ENCODE assay signal across 9 mouse cellular contexts in the genomic region with DNA sequence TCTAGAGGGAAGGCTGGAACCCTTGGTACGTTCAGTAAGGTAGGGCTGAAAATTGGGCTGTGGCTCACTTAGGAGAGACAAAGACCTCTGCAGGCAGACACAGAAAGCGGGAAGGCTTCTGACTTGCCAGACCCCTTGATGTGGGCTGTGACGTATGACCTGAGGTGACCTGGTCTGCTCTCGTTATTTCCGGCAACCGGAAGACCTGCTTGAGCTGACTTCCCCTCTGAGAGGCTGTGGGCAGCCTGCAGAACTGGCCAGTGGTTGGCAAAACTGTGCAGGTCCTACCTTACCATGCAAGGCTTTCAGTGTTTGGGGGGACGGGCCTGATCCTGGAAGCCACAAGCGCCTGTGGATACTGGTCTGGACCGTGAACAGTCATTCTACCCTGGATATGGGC. TPM values are rescaled to one million over a fixed set of nuclear protein-coding genes. Genes with fewer than 3 reads are reported as not detected.
A peak's percentile ranks its signal among the peaks of the same experiment; 100 is the strongest.
DNase-seq lines count a peak whose midpoint lies in the region; ATAC-seq and TF ChIP-seq lines count a peak whose summit lies in the region.
"Had no signal": no experiment of that assay in that cellular context is flagged by ENCODE, and none has a peak within 500 bp of the region (broad histone marks: within the 10 kb centered on the region; RNA-seq: fewer than 3 reads in every experiment).

No protein-coding gene starts in this region.

- no peak for ATAC-seq in liver, embryonic 11.5 days (replicated peaks; ENCODE audit: low FRiP score)
- no peak for ATAC-seq in liver, embryonic 13.5 days (ENCODE audit: low read depth)
- ATAC-seq in stomach, embryonic 14.5 days (ENCODE audit: insufficient number of reproducible peaks, insufficient read depth, low FRiP score, low read depth) = no peak

- H3K27ac ChIP-seq in liver, adult 2 months (replicated peaks; ENCODE audit: insufficient read depth, low read depth, low read length) = 0 out of 2 replicates have a peak overlapping the region, but pooled peaks have one; percentile 6
- no peak overlapping the region for H3K27ac ChIP-seq in liver, embryonic 11.5 days (ENCODE audit: low read depth, low read length)
- peak overlapping the region; percentile 47; the same call in 1 of the 2 replicates for H3K27ac ChIP-seq in liver, embryonic 13.5 days
- peak overlapping the region; percentile 3; the same call in 1 of the 2 replicates for H3K27ac ChIP-seq in stomach, embryonic 14.5 days (ENCODE audit: low read length)
- H3K27ac ChIP-seq in cerebellum, adult 2 months (ENCODE audit: insufficient read depth, low read length) = no peak overlapping the region
- H3K27ac ChIP-seq: liver, embryonic 14.5 days had no signal

- H3K4me2 ChIP-seq in liver, embryonic 11.5 days = no peak overlapping the region
- H3K4me2 ChIP-seq in liver, embryonic 13.5 days = no peak overlapping the region
- no peak overlapping the region for H3K4me2 ChIP-seq in stomach, embryonic 14.5 days (replicated peaks; ENCODE audit: low read depth, low read length)

- H3K4me3 ChIP-seq in liver, adult 2 months (ENCODE audit: insufficient read depth, low read depth, low read length) = no peak overlapping the region
- H3K4me3 ChIP-seq in liver, embryonic 11.5 days (ENCODE audit: low read depth, low read length) = no peak overlapping the region
- no peak overlapping the region for H3K4me3 ChIP-seq in liver, embryonic 13.5 days (replicated peaks)
- H3K4me3 ChIP-seq in stomach, embryonic 14.5 days (ENCODE audit: low read depth, low read length) = no peak overlapping the region
- H3K4me3 ChIP-seq in cerebellum, adult 2 months (replicated peaks; ENCODE audit: insufficient read depth, low read depth, low read length) = no peak overlapping the region

- no peak for TF ChIP-seq CTCF in liver, adult 2 months (IDR thresholded peaks at IDR 0.05; ENCODE audit: low read depth, low read length)
- TF ChIP-seq CTCF in cerebellum, adult 2 months (IDR thresholded peaks at IDR 0.05; ENCODE audit: borderline replicate concordance, insufficient read depth, low read depth, low read length) = no peak

- no peak overlapping the region for H3K9ac ChIP-seq in liver, adult 2 months (ENCODE audit: low read depth, low read length)
- H3K9ac ChIP-seq in liver, embryonic 11.5 days (ENCODE audit: low read depth, low read length) = no peak overlapping the region
- no peak overlapping the region for H3K9ac ChIP-seq in liver, embryonic 13.5 days
- H3K9ac ChIP-seq in stomach, embryonic 14.5 days (replicated peaks; ENCODE audit: low read depth, low read length) = no peak overlapping the region
- H3K9ac ChIP-seq: liver, embryonic 14.5 days had no signal

- H3K79me2 ChIP-seq in liver, adult 2 months (ENCODE audit: control insufficient read depth, insufficient read depth, low read length) = peaks cover 29% of the 10 kb centered on the region; the same call in 1 of the 2 replicates

- H3K4me1 ChIP-seq in liver, adult 2 months (ENCODE audit: control insufficient read depth, insufficient read depth, low read length) = peaks cover 36% of the 10 kb centered on the region
- H3K4me1 ChIP-seq in liver, embryonic 11.5 days (replicated peaks; ENCODE audit: control insufficient read depth, insufficient read depth, low read length) = peaks cover 36% of the 10 kb centered on the region
- peaks cover 74% of the 10 kb centered on the region for H3K4me1 ChIP-seq in liver, embryonic 13.5 days (replicated peaks)
- peaks cover 35% of the 10 kb centered on the region for H3K4me1 ChIP-seq in stomach, embryonic 14.5 days (ENCODE audit: control insufficient read depth, insufficient read depth, low read length)
- peaks cover 13% of the 10 kb centered on the region for H3K4me1 ChIP-seq in cerebellum, adult 2 months (ENCODE audit: control insufficient read depth, insufficient read depth, low read length)

- WGBS in liver, adult 2 months = 78% methylated on average over 9 of the region's 9 CpGs
- 65% methylated on average over 9 of the region's 9 CpGs for WGBS in liver, embryonic 11.5 days
- WGBS in liver, embryonic 13.5 days (ENCODE audit: insufficient replicate concordance) = 51% methylated on average over 9 of the region's 9 CpGs
- 74% methylated on average over 9 of the region's 9 CpGs for WGBS in stomach, embryonic 14.5 days
- WGBS in cerebellum, adult 2 months = 88% methylated on average over 9 of the region's 9 CpGs

- H3K9me3 ChIP-seq in liver, embryonic 11.5 days (ENCODE audit: control insufficient read depth, low read length) = no peaks in the 10 kb centered on the region
- no peaks in the 10 kb centered on the region for H3K9me3 ChIP-seq in liver, embryonic 13.5 days (replicated peaks)
- H3K9me3 ChIP-seq in stomach, embryonic 14.5 days (ENCODE audit: control insufficient read depth, low read depth, low read length) = no peaks in the 10 kb centered on the region

- H3K27me3 ChIP-seq in liver, adult 2 months (ENCODE audit: control insufficient read depth, insufficient read depth, low read length) = no peaks in the 10 kb centered on the region
- H3K27me3 ChIP-seq in liver, embryonic 11.5 days (replicated peaks; ENCODE audit: control insufficient read depth, insufficient read depth, low read length) = no peaks in the 10 kb centered on the region
- no peaks in the 10 kb centered on the region for H3K27me3 ChIP-seq in liver, embryonic 13.5 days
- H3K27me3 ChIP-seq in stomach, embryonic 14.5 days (ENCODE audit: control insufficient read depth, insufficient read depth, low read length) = no peaks in the 10 kb centered on the region
- no peaks in the 10 kb centered on the region for H3K27me3 ChIP-seq in cerebellum, adult 2 months (ENCODE audit: control insufficient read depth, insufficient read depth, low read length)

- peak; percentile 31 to 58 for DNase-seq in adrenal gland, adult (ENCODE audit: inconsistent age in 2 of 2, low spot score in 1 of 2)
- no peak for DNase-seq in adrenal gland, postnatal 10 days
- no peak for DNase-seq in liver, adult 2 months (ENCODE audit: extremely low read depth, low read depth, low spot score)
- no peak for DNase-seq in liver, embryonic 11.5 days (ENCODE audit: low spot score)
- no peak for DNase-seq in liver, embryonic 13.5 days
- no peak for DNase-seq in cerebellum, adult 2 months
- no peak for DNase-seq in c-Kit-positive CD71-positive TER-119-positive erythroid progenitor cells, embryonic 14.5 days (ENCODE audit: low spot score)

- no peaks in the 10 kb centered on the region for H3K36me3 ChIP-seq in liver, adult 2 months (ENCODE audit: control insufficient read depth, insufficient read depth, low read length)
- H3K36me3 ChIP-seq in liver, embryonic 11.5 days (ENCODE audit: control insufficient read depth, insufficient read depth, low read length) = no peaks in the 10 kb centered on the region
- no peaks in the 10 kb centered on the region for H3K36me3 ChIP-seq in liver, embryonic 13.5 days
- no peaks in the 10 kb centered on the region for H3K36me3 ChIP-seq in stomach, embryonic 14.5 days (ENCODE audit: control insufficient read depth, insufficient read depth, low read length)

- TF ChIP-seq POLR2A in liver, adult 2 months (IDR thresholded peaks at IDR 0.05; ENCODE audit: extremely low read depth, insufficient read depth, low read length) = no peak
- TF ChIP-seq POLR2A in cerebellum, adult 2 months (IDR thresholded peaks at IDR 0.05; ENCODE audit: borderline replicate concordance, insufficient read depth, low read length) = no peak

RNA-seq across cellular contexts. Expression of gene Rin3, which starts 19.5 kb away (rescaled TPM):
- total RNA-seq in adrenal gland, postnatal 10 days (2021) = 10 to 100 TPM; 19.2 to 21.6 TPM
- total RNA-seq in liver, adult 2 months (2014; rRNA removed) = 4.9 and 9.2 TPM in 2 replicates
- polyA plus RNA-seq in liver, adult 2 months (2012; rRNA removed) = 8.4 and 12.0 TPM in 2 replicates
- 10.2 and 12.9 TPM in 2 replicates for polyA plus RNA-seq in liver, embryonic 11.5 days (2014; fragmentation: Nextera tagmentation; extraction: Ambion mirVana)
- 5.7 and 5.9 TPM in 2 replicates for polyA plus RNA-seq in liver, embryonic 13.5 days (2015; fragmentation: Nextera tagmentation; extraction: Ambion mirVana)
- 12.1 and 12.4 TPM in 2 replicates for polyA plus RNA-seq in stomach, embryonic 14.5 days (2014; fragmentation: Nextera tagmentation; extraction: Ambion mirVana)
- polyA plus RNA-seq in cerebellum, adult 2 months (2012; rRNA removed) = 1.1 and 1.2 TPM in 2 replicates

Comparison
In these comparisons a context has a peak if more than half of its experiments do, and no peak if none do; other contexts are left out.
1. DNase-seq: peak in adrenal gland, adult (2 of 2); none in adrenal gland, postnatal 10 days (single experiment), liver, adult 2 months (single experiment), liver, embryonic 11.5 days (single experiment), liver, embryonic 13.5 days (single experiment), cerebellum, adult 2 months (0 of 2) and c-Kit-positive CD71-positive TER-119-positive erythroid progenitor cells, embryonic 14.5 days (single experiment).
2. H3K27ac ChIP-seq: peak in liver, adult 2 months (single experiment), liver, embryonic 13.5 days (single experiment) and stomach, embryonic 14.5 days (single experiment); none in liver, embryonic 11.5 days (single experiment) and cerebellum, adult 2 months (single experiment).